Mouse (Mus musculus) urinary bladder, postnatal 10 days (tissue): Measurements from ENCODE around the gene Erc2.
"Not testable (repeated sequence)": the region's sequence is repeated elsewhere in the genome, so short reads cannot be mapped to it uniquely, and the experiment has no call there.

Experiments used
- DNase-seq: peaks from one replicate; pipeline ENCODE4 v3.0.0; 2022; ENCODE audit warnings: low spot score

Gene Erc2

GRCm38 (mm10) chr14:27622176-27622922 is at the start of gene Erc2:
Gene Erc2, plus strand, starts transcription at chr14:27622428.
- DNase-seq = peak; percentile 32

- no peak for DNase-seq
Measured at GRCm38 (mm10) chr14:27578443-27578842, 43.8 kb upstream of the Erc2 start.

GRCm38 (mm10) chr14:27589616-27590015 is 32.6 kb upstream of the Erc2 start:
- DNase-seq = not testable (repeated sequence)

GRCm38 (mm10) chr14:27592163-27592562 is 30.1 kb upstream of the Erc2 start:
- no peak for DNase-seq

- peak; percentile 65 for DNase-seq
Measured at GRCm38 (mm10) chr14:27596265-27596664, 26.0 kb upstream of the Erc2 start.

GRCm38 (mm10) chr14:27602136-27602535 is 20.1 kb upstream of the Erc2 start:
- no peak for DNase-seq

GRCm38 (mm10) chr14:27607419-27607818 is 14.8 kb upstream of the Erc2 start:
- no peak for DNase-seq

GRCm38 (mm10) chr14:27613766-27614165 is 8.5 kb upstream of the Erc2 start:
- no peak for DNase-seq

GRCm38 (mm10) chr14:27617286-27617685 is 4.9 kb upstream of the Erc2 start:
- no peak for DNase-seq

- DNase-seq = no peak
Measured at GRCm38 (mm10) chr14:27621576-27621975, 652 bp upstream of the Erc2 start.

GRCm38 (mm10) chr14:27622923-27623219 is 643 bp downstream of the Erc2 start:
- no peak for DNase-seq

GRCm38 (mm10) chr14:27623368-27623767 is 1.1 kb downstream of the Erc2 start:
- no peak for DNase-seq

GRCm38 (mm10) chr14:27628701-27629100 is 6.5 kb downstream of the Erc2 start:
- DNase-seq = no peak

- no peak for DNase-seq
Measured at GRCm38 (mm10) chr14:27629369-27630012, 7.3 kb downstream of the Erc2 start.

- no peak for DNase-seq
Measured at GRCm38 (mm10) chr14:27630973-27631640, 8.9 kb downstream of the Erc2 start.

GRCm38 (mm10) chr14:27634761-27635160 is 12.5 kb downstream of the Erc2 start:
- DNase-seq = no peak

- DNase-seq = no peak
Measured at GRCm38 (mm10) chr14:27636556-27636955, 14.3 kb downstream of the Erc2 start.

- no peak for DNase-seq
Measured at GRCm38 (mm10) chr14:27641382-27641781, 19.2 kb downstream of the Erc2 start.

GRCm38 (mm10) chr14:27642981-27643380 is 20.8 kb downstream of the Erc2 start:
- no peak for DNase-seq

GRCm38 (mm10) chr14:27654670-27655069 is 32.4 kb downstream of the Erc2 start:
- DNase-seq = no peak

- no peak for DNase-seq
Measured at GRCm38 (mm10) chr14:27658616-27659015, 36.4 kb downstream of the Erc2 start.

- DNase-seq = no peak
Measured at GRCm38 (mm10) chr14:27661466-27661865, 39.2 kb downstream of the Erc2 start.

- no peak for DNase-seq
Measured at GRCm38 (mm10) chr14:27662251-27662650, 40.0 kb downstream of the Erc2 start.
